ENCODE assay signal across 23 mouse cellular contexts in genomic region chr2:170544950-170545349, GRCm38 (mm10). TPM values are rescaled to one million over a fixed set of nuclear protein-coding genes. Genes with fewer than 3 reads are reported as not detected.
DNase-seq lines count a peak whose midpoint lies in the region; ATAC-seq and TF ChIP-seq lines count a peak whose summit lies in the region.
"Had no signal": no experiment of that assay in that cellular context is flagged by ENCODE, and none has a peak within 500 bp of the region (broad histone marks: within the 10 kb centered on the region; RNA-seq: fewer than 3 reads in every experiment).

No protein-coding gene starts in this region.

- H3K27me3 ChIP-seq in Patski, result peaks cover 3% of the 10 kb centered on the region
- H3K27me3 ChIP-seq: embryonic facial prominence, embryonic 12.5 days; forebrain, embryonic 12.5 days had no signal

- in situ Hi-C loops in Patski (cut with MboI; ENCODE audit: low pct_unique_long_range_greater_than_20kb), result no loop called here

- CTCF ChIA-PET in Patski (lab: Charles Lee), result interaction anchor here (0.9 to 4.9 kb wide), 3 partner anchors 16 to 52 kb away, joined by 3 to 25 read pairs (median 3); no protein-coding TSS in a partner anchor

- DNase-seq in kidney, adult 9 months, result peak; percentile 74
- no peak for DNase-seq in kidney, adult 18-20 months
- DNase-seq in Patski (ENCODE audit: low read depth, low spot score), result peak; percentile 10
- DNase-seq in fat pad, adult 2 months (ENCODE audit: extremely low read depth, low read depth, low spot score), result peak; percentile 28
- no peak for DNase-seq in urinary bladder, postnatal 10 days (ENCODE audit: low spot score)
- DNase-seq: adrenal gland, adult 8-10 months; adrenal gland, postnatal 14 days; adrenal gland, postnatal 36 days; cerebellum, adult 11-12 months; cerebellum, adult 2 months; cerebellum, adult 9-10 months; cerebellum, postnatal 10 days; cerebellum, postnatal 25 days had no signal

- ATAC-seq in Patski, result peak; percentile 17
- ATAC-seq: activated CD4-positive, CD25-positive, alpha-beta regulatory T cell, adult 4 months; forebrain, embryonic 16.5 days had no signal

- POLR2A ChIA-PET in Patski (lab: Charles Lee), result interaction anchor here (0.7 to 0.9 kb wide), 2 partner anchors 10 to 456 kb away, joined by 3 read pairs; no protein-coding TSS in a partner anchor

- no peak for TF ChIP-seq CTCF in Patski (IDR thresholded peaks at IDR 0.05)

RNA-seq across cellular contexts. Expression of gene Cyp24a1, which starts 48.0 kb away (rescaled TPM):
- 0.19 TPM for polyA plus RNA-seq in Patski (2021)
- polyA plus RNA-seq: C2C12; embryonic facial prominence, embryonic 10.5 days; embryonic facial prominence, embryonic 12.5 days; embryonic facial prominence, embryonic 14.5 days; forebrain, embryonic 12.5 days; forebrain, embryonic 14.5 days had no signal

RNA-seq across cellular contexts. Expression of gene Pfdn4, which starts 48.7 kb away (rescaled TPM):
- 146 TPM for polyA plus RNA-seq in Patski (2021)

RNA-seq across cellular contexts. Expression of gene 4930470P17Rik, which starts 56.9 kb away (rescaled TPM):
- polyA plus RNA-seq in Patski (2021), result not detected
- polyA plus RNA-seq: activated CD4-positive, CD25-positive, alpha-beta regulatory T cell, adult 4 months; C2C12; cerebellum, adult 2 months; cortical plate, adult 2 months; embryonic facial prominence, embryonic 10.5 days; embryonic facial prominence, embryonic 12.5 days; embryonic facial prominence, embryonic 14.5 days; forebrain, embryonic 10.5 days; forebrain, embryonic 12.5 days; forebrain, embryonic 14.5 days; forebrain, embryonic 16.5 days had no signal

Comparison
In these comparisons a context has a peak if more than half of its experiments do, and no peak if none do; other contexts are left out.
1. DNase-seq: peak in kidney, adult 9 months (single experiment), Patski (single experiment) and fat pad, adult 2 months (single experiment); none in kidney, adult 18-20 months (single experiment) and urinary bladder, postnatal 10 days (single experiment).